Mouse (Mus musculus) liver, adult 2 months (tissue): ENCODE measurements at regions not wholly inside any gene's neighbourhood (a gene's known extent, or its start where the extent isn't known, plus 50 kb on each side); places are given as distances from the start of the nearest gene placed in this dataset.

Experiments
- DNase-seq: peaks from one replicate; pipeline ENCODE4 v3.0.0-alpha.2; 2011; ENCODE audit warnings: low read depth, low spot score; ENCODE audit errors: extremely low read depth
- H3K27ac ChIP-seq: fragments of 200-500 bp; replicated peaks from 2 replicates; pipeline ENCODE4 v1.5.1; 2012; ENCODE audit warnings: low read depth, mild to moderate bottlenecking, control low read depth, inconsistent platforms, low read length; ENCODE audit not compliant: insufficient read depth
- H3K27me3 ChIP-seq: fragments of 200-500 bp; 2 replicates; pipeline ENCODE4 v1.6.1; 2012; ENCODE audit warnings: mild to moderate bottlenecking, moderate library complexity, low read length, inconsistent platforms; ENCODE audit not compliant: control insufficient read depth, insufficient read depth
- H3K36me3 ChIP-seq: fragments of 200-500 bp; 2 replicates; pipeline ENCODE4 v1.6.1; 2012; ENCODE audit warnings: low read length, inconsistent platforms; ENCODE audit not compliant: control insufficient read depth, insufficient read depth
- H3K4me1 ChIP-seq: fragments of 200-500 bp; 2 replicates; pipeline ENCODE4 v1.6.1; 2011; ENCODE audit warnings: low read length; ENCODE audit not compliant: control insufficient read depth, insufficient read depth
- H3K4me3 ChIP-seq: fragments of 200-500 bp; 2 replicates; pipeline ENCODE4 v1.5.1; 2011; ENCODE audit warnings: low read depth, mild to moderate bottlenecking, control low read depth, low read length, moderate library complexity; ENCODE audit not compliant: insufficient read depth
- H3K79me2 ChIP-seq: fragments of 200-500 bp; 2 replicates; pipeline ENCODE4 v1.6.1; 2012; ENCODE audit warnings: inconsistent platforms, mild to moderate bottlenecking, low read length, moderate library complexity; ENCODE audit not compliant: control insufficient read depth, insufficient read depth
- H3K9ac ChIP-seq: fragments of 200-500 bp; 2 replicates; pipeline ENCODE4 v1.6.1; 2012; ENCODE audit warnings: low read depth, mild to moderate bottlenecking, control low read depth, inconsistent platforms, low read length
- CTCF ChIP-seq: fragments of 200-500 bp; IDR thresholded peaks from 2 replicates; pipeline ENCODE4 v1.5.1; 2011; ENCODE audit warnings: low read depth, low read length, control low read depth
- POLR2A ChIP-seq: fragments of 200-500 bp; IDR thresholded peaks from 2 replicates; pipeline ENCODE4 v1.6.1; 2011; ENCODE audit warnings: low read length, control low read depth; ENCODE audit not compliant: insufficient read depth; ENCODE audit errors: extremely low read depth
- WGBS: fragments of 180-500 bp; shearing (Covaris S2); methylation state at CpG from one replicate; pipeline ENCODE4 v1.1.7; 2018; 5-methylcytosine and 5-hydroxymethylcytosine counted together

GRCm38 (mm10) chr1:157017198-157017994 lies 78.0 kb upstream of the Ralgps2 start:
- WGBS: 75% methylated on average over 13 of the region's 13 CpGs
- no peaks in the 10 kb centered on the region for H3K27me3 ChIP-seq
- H3K4me1 ChIP-seq: peaks cover 15% of the 10 kb centered on the region
- H3K4me3 ChIP-seq: no peak overlapping the region
- no peaks in the 10 kb centered on the region for H3K79me2 ChIP-seq
- H3K36me3 ChIP-seq: no peaks in the 10 kb centered on the region
- DNase-seq: peak; percentile 19
- TF ChIP-seq CTCF (no peak), POLR2A (no peak)
- H3K27ac ChIP-seq: no peak overlapping the region
- H3K9ac ChIP-seq: no peak overlapping the region

- no peaks in the 10 kb centered on the region for H3K79me2 ChIP-seq
- WGBS: 74% methylated on average over 8 of the region's 8 CpGs
- no peak overlapping the region for H3K4me3 ChIP-seq
- H3K4me1 ChIP-seq: peaks cover 16% of the 10 kb centered on the region
- TF ChIP-seq CTCF (no peak), POLR2A (no peak)
- no peaks in the 10 kb centered on the region for H3K27me3 ChIP-seq
- peak; percentile 18 for DNase-seq
- no peaks in the 10 kb centered on the region for H3K36me3 ChIP-seq
- no peak overlapping the region for H3K27ac ChIP-seq
- no peak overlapping the region for H3K9ac ChIP-seq
Observed at GRCm38 (mm10) chr1:157016625-157017024, 77.2 kb upstream of the Ralgps2 start.

GRCm38 (mm10) chr1:157014532-157015497 lies 75.4 kb upstream of the Ralgps2 start:
- H3K36me3 ChIP-seq: no peaks in the 10 kb centered on the region
- 77% methylated on average over 17 of the region's 17 CpGs for WGBS
- peak overlapping the region; percentile 24 for H3K27ac ChIP-seq
- H3K79me2 ChIP-seq: no peaks in the 10 kb centered on the region
- DNase-seq: peak; percentile 21
- TF ChIP-seq POLR2A: no peak
- TF ChIP-seq CTCF: no peak
- no peak overlapping the region for H3K9ac ChIP-seq
- H3K4me1 ChIP-seq: peaks cover 16% of the 10 kb centered on the region
- no peak overlapping the region for H3K4me3 ChIP-seq
- H3K27me3 ChIP-seq: no peaks in the 10 kb centered on the region

- Histone ChIP-seq H3K79me2 (no peaks in the 10 kb centered on the region), H3K4me3 (no peak overlapping the region), H3K4me1 (peaks cover 16% of the 10 kb centered on the region), H3K27ac (peak overlapping the region; percentile 96), H3K36me3 (no peaks in the 10 kb centered on the region), H3K27me3 (no peaks in the 10 kb centered on the region), H3K9ac (peak overlapping the region; percentile 50)
- 39% methylated on average over 7 of the region's 7 CpGs for WGBS
- peak; percentile 79 for DNase-seq
- no peak for TF ChIP-seq CTCF
- TF ChIP-seq POLR2A: no peak
Observed at GRCm38 (mm10) chr1:157013669-157014048, 74.2 kb upstream of the Ralgps2 start.

GRCm38 (mm10) chr1:157012950-157013668 lies 73.7 kb upstream of the Ralgps2 start:
- H3K79me2 ChIP-seq: no peaks in the 10 kb centered on the region
- no peaks in the 10 kb centered on the region for H3K36me3 ChIP-seq
- DNase-seq: peak; percentile 93
- WGBS: 7% methylated on average over 7 of the region's 7 CpGs
- TF ChIP-seq POLR2A: no peak
- no peak for TF ChIP-seq CTCF
- H3K9ac ChIP-seq: peak overlapping the region; percentile 50; the same call in 1 of the 2 replicates
- H3K27me3 ChIP-seq: no peaks in the 10 kb centered on the region
- peaks cover 16% of the 10 kb centered on the region for H3K4me1 ChIP-seq
- no peak overlapping the region for H3K4me3 ChIP-seq
- H3K27ac ChIP-seq: peak overlapping the region; percentile 96
